In genomic region chr13:52088319-52088718, GRCm38 (mm10) we compare ENCODE assay signal across 24 mouse cellular contexts.
DNase-seq lines count a peak whose midpoint lies in the region; ATAC-seq lines count a peak whose summit lies in the region.
"Had no signal": no experiment of that assay in that cellular context is flagged by ENCODE, and none has a peak within 500 bp of the region (broad histone marks: within the 10 kb centered on the region; RNA-seq: fewer than 3 reads in every experiment).

No protein-coding gene starts in this region.

- peaks cover 16% of the 10 kb centered on the region for H3K4me1 ChIP-seq in heart, embryonic 12.5 days (replicated peaks)
- no peaks in the 10 kb centered on the region for H3K4me1 ChIP-seq in midbrain, embryonic 14.5 days (ENCODE audit: control insufficient read depth, insufficient read depth, low read length)
- H3K4me1 ChIP-seq in midbrain, embryonic 16.5 days (ENCODE audit: control insufficient read depth, insufficient read depth, low read length), result no peaks in the 10 kb centered on the region; the same call in 1 of the 2 replicates
- H3K4me1 ChIP-seq: embryonic facial prominence, embryonic 15.5 days had no signal

- H3K4me2 ChIP-seq in heart, embryonic 12.5 days, result 0 out of 2 replicates have a peak overlapping the region, but pooled peaks have one; percentile 12
- H3K4me2 ChIP-seq in midbrain, embryonic 14.5 days (ENCODE audit: low read length), result no peak overlapping the region
- no peak overlapping the region for H3K4me2 ChIP-seq in midbrain, embryonic 16.5 days (ENCODE audit: low read length)
- H3K4me2 ChIP-seq: embryonic facial prominence, embryonic 15.5 days; heart, embryonic 13.5 days; hindbrain, embryonic 13.5 days had no signal

- H3K4me3 ChIP-seq in heart, embryonic 12.5 days, result no peak overlapping the region
- H3K4me3 ChIP-seq in midbrain, embryonic 14.5 days (replicated peaks; ENCODE audit: low read depth, low read length), result no peak overlapping the region
- H3K4me3 ChIP-seq in midbrain, embryonic 16.5 days (ENCODE audit: low read depth, low read length), result no peak overlapping the region
- H3K4me3 ChIP-seq: embryonic facial prominence, embryonic 15.5 days; erythroblast, embryonic 14.5 days; forebrain, embryonic 10.5 days; heart, embryonic 13.5 days; hindbrain, embryonic 13.5 days had no signal

- no peaks in the 10 kb centered on the region for H3K36me3 ChIP-seq in heart, embryonic 12.5 days
- no peaks in the 10 kb centered on the region for H3K36me3 ChIP-seq in midbrain, embryonic 14.5 days (ENCODE audit: control insufficient read depth, insufficient read depth, low read length)
- H3K36me3 ChIP-seq in midbrain, embryonic 16.5 days (ENCODE audit: control insufficient read depth, insufficient read depth, low read length), result no peaks in the 10 kb centered on the region
- H3K36me3 ChIP-seq: embryonic facial prominence, embryonic 15.5 days; forebrain, embryonic 10.5 days; heart, embryonic 13.5 days; hindbrain, embryonic 13.5 days had no signal

- 19% methylated on average over 8 of the region's 8 CpGs for WGBS in heart, embryonic 12.5 days
- 42% methylated on average over 8 of the region's 8 CpGs for WGBS in midbrain, embryonic 14.5 days
- 40% methylated on average over 8 of the region's 8 CpGs for WGBS in midbrain, embryonic 16.5 days

- H3K9ac ChIP-seq in heart, embryonic 12.5 days, result no peak overlapping the region
- no peak overlapping the region for H3K9ac ChIP-seq in midbrain, embryonic 14.5 days (replicated peaks; ENCODE audit: low read length)
- H3K9ac ChIP-seq in midbrain, embryonic 16.5 days (ENCODE audit: low read depth, low read length), result no peak overlapping the region
- H3K9ac ChIP-seq: embryonic facial prominence, embryonic 15.5 days; heart, embryonic 13.5 days; hindbrain, embryonic 13.5 days had no signal

- no peaks in the 10 kb centered on the region for H3K27me3 ChIP-seq in heart, embryonic 12.5 days (replicated peaks)
- H3K27me3 ChIP-seq in midbrain, embryonic 14.5 days (ENCODE audit: control insufficient read depth, insufficient read depth, low read length), result no peaks in the 10 kb centered on the region
- no peaks in the 10 kb centered on the region for H3K27me3 ChIP-seq in midbrain, embryonic 16.5 days (ENCODE audit: control insufficient read depth, insufficient read depth, low read depth, low read length)
- H3K27me3 ChIP-seq: embryonic facial prominence, embryonic 15.5 days; heart, embryonic 13.5 days; Patski had no signal

- ATAC-seq in heart, embryonic 12.5 days (ENCODE audit: insufficient number of reproducible peaks, low FRiP score), result 0 out of 2 replicates have a peak, but pooled peaks have one; percentile 33
- ATAC-seq in midbrain, embryonic 14.5 days (ENCODE audit: low FRiP score, low TSS enrichment), result no peak
- no peak for ATAC-seq in midbrain, embryonic 16.5 days
- ATAC-seq: CD4-positive, CD25-positive, alpha-beta regulatory T cell, adult 4 months; forebrain, embryonic 14.5 days; hindbrain, postnatal 0 days; Patski had no signal

- H3K9me3 ChIP-seq in heart, embryonic 12.5 days (replicated peaks), result peaks cover 1% of the 10 kb centered on the region; the same call in 1 of the 2 replicates
- no peaks in the 10 kb centered on the region for H3K9me3 ChIP-seq in midbrain, embryonic 14.5 days (ENCODE audit: control insufficient read depth, low read length)
- H3K9me3 ChIP-seq in midbrain, embryonic 16.5 days (replicated peaks; ENCODE audit: control insufficient read depth, low read length, poor library complexity, severe bottlenecking), result no peaks in the 10 kb centered on the region
- H3K9me3 ChIP-seq: embryonic facial prominence, embryonic 15.5 days; forebrain, embryonic 10.5 days; heart, embryonic 13.5 days; hindbrain, embryonic 13.5 days had no signal

- peak; percentile 17 for DNase-seq in gastrocnemius, adult 18-20 months (ENCODE audit: low spot score)
- no peak for DNase-seq in gastrocnemius, adult 8-10 months (ENCODE audit: low spot score in 2 of 2)
- no peak for DNase-seq in heart, postnatal 4 days
- DNase-seq in midbrain, embryonic 14.5 days, result peak; percentile 4
- no peak for DNase-seq in cerebellum, postnatal 36 days
- DNase-seq: adrenal gland, adult 8-10 months; adrenal gland, postnatal 36 days; B cell, adult 2 months; cerebellum, adult 2 months; cerebellum, postnatal 10 days; embryo, embryonic 11 days; gastrocnemius, postnatal 14 days; kidney, adult 18-20 months had no signal

- H3K27ac ChIP-seq in heart, embryonic 12.5 days (ENCODE audit: poor library complexity, severe bottlenecking), result no peak overlapping the region
- no peak overlapping the region for H3K27ac ChIP-seq in midbrain, embryonic 14.5 days (replicated peaks; ENCODE audit: low read depth, low read length)
- H3K27ac ChIP-seq in midbrain, embryonic 16.5 days (ENCODE audit: low read length), result no peak overlapping the region
- H3K27ac ChIP-seq: embryonic facial prominence, embryonic 15.5 days; forebrain, embryonic 10.5 days; heart, embryonic 13.5 days; hindbrain, embryonic 13.5 days; hindbrain, postnatal 0 days had no signal

Comparison
In these comparisons a context has a peak if more than half of its experiments do, and no peak if none do; other contexts are left out.
1. DNase-seq: peak in gastrocnemius, adult 18-20 months (single experiment) and midbrain, embryonic 14.5 days (single experiment); none in gastrocnemius, adult 8-10 months (0 of 2), heart, postnatal 4 days (single experiment) and cerebellum, postnatal 36 days (0 of 2).